Mouse (Mus musculus): ENCODE measurements around the gene Fam120b. TPM values are rescaled to one million over a fixed set of nuclear protein-coding genes. Genes with fewer than 3 reads are reported as not detected.
A peak's percentile ranks its signal among the peaks of the same experiment; 100 is the strongest.

Fam120b gene
- polyA plus RNA-seq, 1 experiment, result 1.4 TPM

DNA sequence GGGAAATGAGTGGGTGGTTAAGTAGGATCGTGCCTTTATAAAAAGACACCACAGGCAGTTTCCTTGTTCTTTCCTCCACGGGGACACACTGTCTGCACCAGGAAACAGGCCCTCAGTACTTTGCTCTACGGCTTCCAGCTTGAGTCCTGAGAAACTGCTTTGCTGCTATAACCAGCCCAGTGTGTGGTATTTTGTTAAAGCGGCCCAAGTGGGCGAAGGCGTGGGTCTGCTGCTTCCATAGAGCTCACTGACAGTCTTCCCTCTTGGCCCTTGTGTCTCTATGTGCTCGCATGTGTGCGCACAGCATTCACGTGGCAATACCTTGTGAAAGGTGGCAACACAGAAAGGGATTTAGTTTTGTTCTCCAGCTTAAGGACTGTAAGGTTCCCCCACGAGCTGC lies 13.3 kb downstream of the Fam120b start:
- Histone ChIP-seq H3K36me3 (replicated peaks; ENCODE audit: low read length) (peaks cover 83% of the 10 kb centered on the region), H3K9me3 (peaks cover 9% of the 10 kb centered on the region), H3K4me1 (no peaks in the 10 kb centered on the region), H3K4me3 (replicated peaks) (no peak overlapping the region), H3K27me3 (replicated peaks) (no peaks in the 10 kb centered on the region)
- TF ChIP-seq FLI1 (IDR thresholded peaks at IDR 0.05; ENCODE audit: low read length), result no peak

- Histone ChIP-seq H3K27me3 (replicated peaks) (no peaks in the 10 kb centered on the region), H3K4me1 (no peaks in the 10 kb centered on the region), H3K9me3 (peaks cover 9% of the 10 kb centered on the region), H3K36me3 (replicated peaks; ENCODE audit: low read length) (peaks cover 88% of the 10 kb centered on the region), H3K4me3 (replicated peaks) (no peak overlapping the region)
- TF ChIP-seq FLI1 (IDR thresholded peaks at IDR 0.05; ENCODE audit: low read length) (no peak), GATA1 (IDR thresholded peaks at IDR 0.05; ENCODE audit: borderline replicate concordance, low read length) (no peak)
Measured at GRCm38 (mm10) chr17:15410861-15411260, 14.9 kb downstream of the Fam120b start.

DNA sequence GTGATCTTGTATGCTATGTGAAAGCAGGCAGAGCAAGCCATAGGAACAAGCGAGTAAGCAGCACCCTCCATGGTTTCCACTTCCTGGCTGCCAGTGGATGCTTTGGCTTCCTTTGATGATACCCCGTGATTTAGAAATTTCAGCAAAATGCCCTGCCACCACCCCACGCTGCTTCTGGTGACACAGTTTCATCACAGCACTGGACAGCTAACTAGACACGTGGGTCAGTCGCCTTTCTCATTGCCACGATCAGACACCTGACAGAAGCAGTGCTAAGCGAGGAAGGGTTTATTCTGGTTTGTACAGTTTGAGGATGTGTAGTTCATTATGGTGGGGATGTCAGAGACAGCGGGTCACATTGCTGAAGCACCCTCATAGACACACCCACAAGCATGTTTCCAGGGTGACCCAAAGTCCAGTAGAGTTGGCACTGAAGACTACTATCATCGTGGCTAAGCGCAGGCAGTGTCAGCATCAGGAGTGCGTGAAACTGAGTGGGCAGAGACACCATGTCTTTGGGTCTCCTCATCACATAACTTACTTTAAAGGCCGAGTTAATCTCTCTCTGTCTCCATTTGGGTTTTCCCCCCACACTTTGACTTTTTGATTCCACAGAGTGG lies 20.7 kb downstream of the Fam120b start:
- Histone ChIP-seq H3K4me3 (replicated peaks) (no peak overlapping the region), H3K4me1 (peaks cover 16% of the 10 kb centered on the region), H3K9me3 (peaks cover 2% of the 10 kb centered on the region; the same call in 1 of the 2 replicates), H3K36me3 (replicated peaks; ENCODE audit: low read length) (peaks cover 95% of the 10 kb centered on the region), H3K27me3 (replicated peaks) (no peaks in the 10 kb centered on the region)
- TF ChIP-seq FLI1 (IDR thresholded peaks at IDR 0.05; ENCODE audit: low read length) (no peak), GATA1 (IDR thresholded peaks at IDR 0.05; ENCODE audit: borderline replicate concordance, low read length) (no peak)

GRCm38 (mm10) chr17:15419534-15419933 lies 23.5 kb downstream of the Fam120b start:
- TF ChIP-seq FLI1 (IDR thresholded peaks at IDR 0.05; ENCODE audit: low read length), result no peak
- no peak for TF ChIP-seq GATA1 (IDR thresholded peaks at IDR 0.05; ENCODE audit: borderline replicate concordance, low read length)
- peaks cover 97% of the 10 kb centered on the region for H3K36me3 ChIP-seq (replicated peaks; ENCODE audit: low read length)
- H3K27me3 ChIP-seq (replicated peaks), result no peaks in the 10 kb centered on the region
- peaks cover 6% of the 10 kb centered on the region for H3K9me3 ChIP-seq
- H3K4me3 ChIP-seq (replicated peaks), result peak overlapping the region; percentile 43
- peaks cover 16% of the 10 kb centered on the region for H3K4me1 ChIP-seq

- Histone ChIP-seq H3K4me1 (peaks cover 16% of the 10 kb centered on the region), H3K36me3 (replicated peaks; ENCODE audit: low read length) (peaks cover 97% of the 10 kb centered on the region), H3K4me3 (replicated peaks) (no peak overlapping the region), H3K9me3 (peaks cover 6% of the 10 kb centered on the region), H3K27me3 (replicated peaks) (no peaks in the 10 kb centered on the region)
- no peak for TF ChIP-seq FLI1 (IDR thresholded peaks at IDR 0.05; ENCODE audit: low read length)
- no peak for TF ChIP-seq GATA1 (IDR thresholded peaks at IDR 0.05; ENCODE audit: borderline replicate concordance, low read length)
Measured at GRCm38 (mm10) chr17:15420021-15420603, 24.1 kb downstream of the Fam120b start.

DNA sequence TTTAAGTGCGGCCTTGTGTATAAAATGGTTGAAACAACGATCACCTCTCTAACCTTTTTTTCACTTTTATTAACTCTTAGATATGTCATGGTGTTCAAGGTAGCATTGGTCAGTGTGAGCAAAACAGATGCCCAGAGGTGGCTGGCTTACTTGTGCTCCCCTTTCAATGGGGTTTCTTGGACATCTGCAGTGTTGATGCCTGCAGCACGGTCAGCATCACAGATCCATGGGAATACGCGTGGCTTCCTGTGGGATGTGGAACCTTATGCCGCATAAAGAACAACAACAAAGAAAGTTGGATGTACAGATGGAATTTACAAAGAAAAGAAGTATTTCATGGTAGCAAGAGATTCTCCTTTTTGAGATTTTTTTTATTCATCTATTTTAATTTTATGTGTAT lies 25.4 kb downstream of the Fam120b start:
- no peak overlapping the region for H3K4me3 ChIP-seq (replicated peaks)
- TF ChIP-seq FLI1 (IDR thresholded peaks at IDR 0.05; ENCODE audit: low read length) (no peak), GATA1 (IDR thresholded peaks at IDR 0.05; ENCODE audit: borderline replicate concordance, low read length) (no peak)
- H3K4me1 ChIP-seq, result peaks cover 24% of the 10 kb centered on the region
- H3K27me3 ChIP-seq (replicated peaks), result no peaks in the 10 kb centered on the region
- H3K9me3 ChIP-seq, result peaks cover 6% of the 10 kb centered on the region
- H3K36me3 ChIP-seq (replicated peaks; ENCODE audit: low read length), result peaks cover 98% of the 10 kb centered on the region

GRCm38 (mm10) chr17:15422666-15423065 lies 26.7 kb downstream of the Fam120b start:
- peaks cover 96% of the 10 kb centered on the region for H3K36me3 ChIP-seq (replicated peaks; ENCODE audit: low read length)
- TF ChIP-seq GATA1 (IDR thresholded peaks at IDR 0.05; ENCODE audit: borderline replicate concordance, low read length) (no peak), FLI1 (IDR thresholded peaks at IDR 0.05; ENCODE audit: low read length) (no peak)
- H3K4me3 ChIP-seq (replicated peaks), result no peak overlapping the region
- peaks cover 35% of the 10 kb centered on the region for H3K4me1 ChIP-seq
- peaks cover 6% of the 10 kb centered on the region for H3K9me3 ChIP-seq
- H3K27me3 ChIP-seq (replicated peaks), result no peaks in the 10 kb centered on the region

- Histone ChIP-seq H3K9me3 (peaks cover 6% of the 10 kb centered on the region), H3K27me3 (replicated peaks) (no peaks in the 10 kb centered on the region), H3K4me1 (peaks cover 41% of the 10 kb centered on the region), H3K36me3 (replicated peaks; ENCODE audit: low read length) (peaks cover 96% of the 10 kb centered on the region), H3K4me3 (replicated peaks) (no peak overlapping the region)
- TF ChIP-seq GATA1 (IDR thresholded peaks at IDR 0.05; ENCODE audit: borderline replicate concordance, low read length), result no peak
- no peak for TF ChIP-seq FLI1 (IDR thresholded peaks at IDR 0.05; ENCODE audit: low read length)
Measured at GRCm38 (mm10) chr17:15423080-15423765, 27.2 kb downstream of the Fam120b start.

GRCm38 (mm10) chr17:15425931-15426330 lies 29.9 kb downstream of the Fam120b start:
- no peak for TF ChIP-seq FLI1 (IDR thresholded peaks at IDR 0.05; ENCODE audit: low read length)
- TF ChIP-seq GATA1 (IDR thresholded peaks at IDR 0.05; ENCODE audit: borderline replicate concordance, low read length), result no peak

DNA sequence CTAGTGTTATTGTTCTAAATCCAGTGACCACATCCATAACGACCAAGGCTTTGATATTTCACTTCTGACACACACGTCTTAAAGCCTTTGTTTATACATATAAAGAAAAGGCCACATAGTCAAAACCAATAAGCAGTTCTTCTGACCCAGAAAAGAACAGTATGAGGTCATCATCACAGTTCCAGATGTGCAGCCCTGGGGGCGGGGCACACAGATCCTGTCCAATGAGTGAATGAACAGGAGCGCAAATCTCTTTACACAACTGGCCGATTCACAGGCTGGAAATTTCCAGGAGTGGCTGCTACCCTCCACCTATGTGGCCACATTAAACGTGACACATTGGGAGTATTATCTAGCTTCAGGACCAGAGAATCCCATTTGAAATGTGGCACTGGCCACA lies 33.4 kb downstream of the Fam120b start:
- Histone ChIP-seq H3K27me3 (replicated peaks) (no peaks in the 10 kb centered on the region), H3K4me3 (replicated peaks) (no peak overlapping the region), H3K9me3 (no peaks in the 10 kb centered on the region), H3K4me1 (peaks cover 76% of the 10 kb centered on the region), H3K36me3 (replicated peaks; ENCODE audit: low read length) (peaks cover 56% of the 10 kb centered on the region)
- TF ChIP-seq FLI1 (IDR thresholded peaks at IDR 0.05; ENCODE audit: low read length), result no peak
- no peak for TF ChIP-seq GATA1 (IDR thresholded peaks at IDR 0.05; ENCODE audit: borderline replicate concordance, low read length)

More at GRCm38 (mm10) chr17:15425931-15426330, 29.9 kb downstream of the Fam120b start:
- peaks cover 52% of the 10 kb centered on the region for H3K4me1 ChIP-seq
- no peak overlapping the region for H3K4me3 ChIP-seq (replicated peaks)
- peaks cover 6% of the 10 kb centered on the region for H3K9me3 ChIP-seq
- H3K36me3 ChIP-seq (replicated peaks; ENCODE audit: low read length), result peaks cover 81% of the 10 kb centered on the region
- no peaks in the 10 kb centered on the region for H3K27me3 ChIP-seq (replicated peaks)

Measured in megakaryocyte, embryonic 14.5 days (primary cell).